Mouse (Mus musculus): ENCODE results near the gene Tbc1d8.

DNA sequence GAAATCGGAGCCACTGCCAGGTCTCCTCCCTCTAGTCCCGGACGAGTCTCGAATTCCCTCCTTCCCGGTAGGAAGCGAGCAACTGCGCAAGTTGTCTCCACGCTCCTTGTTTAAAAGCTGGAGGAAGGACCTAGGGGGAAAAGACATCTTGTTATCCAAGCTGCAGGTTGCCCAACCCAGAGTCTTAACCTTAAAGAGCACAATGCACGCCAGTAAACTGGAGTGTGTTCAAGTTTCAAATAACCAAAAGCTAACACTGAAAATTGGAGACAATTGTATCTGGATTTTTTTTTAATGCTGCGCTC lies 293 bp upstream of the Tbc1d8 start:
- TF ChIP-seq EP300 (IDR thresholded peaks at IDR 0.05) = peak; percentile 82
- TF ChIP-seq CTCF (IDR thresholded peaks at IDR 0.05) = no peak
